Mouse (Mus musculus) pancreas, adult 10 weeks (tissue): Measurements from ENCODE around the gene Arhgef10l. TPM values are rescaled to one million over a fixed set of nuclear protein-coding genes. Genes with fewer than 3 reads are reported as not detected.

Experiments used
- polyA plus RNA-seq: library from polyadenylated mRNA; stranded (reverse); fragments of 350-450 nt; fragmentation: Illumina TruSeq; extraction: RNeasy Lipid Tissue Mini Kit (QIAGEN cat#74804); gene quantifications from one replicate; pipeline ENCODE4 v1.2.3, GENCODE M21; 2015; ENCODE audit warnings: low read depth, low replicate concordance; ENCODE audit not compliant: insufficient read depth

Arhgef10l gene
- 9.0 TPM for polyA plus RNA-seq

DNA sequence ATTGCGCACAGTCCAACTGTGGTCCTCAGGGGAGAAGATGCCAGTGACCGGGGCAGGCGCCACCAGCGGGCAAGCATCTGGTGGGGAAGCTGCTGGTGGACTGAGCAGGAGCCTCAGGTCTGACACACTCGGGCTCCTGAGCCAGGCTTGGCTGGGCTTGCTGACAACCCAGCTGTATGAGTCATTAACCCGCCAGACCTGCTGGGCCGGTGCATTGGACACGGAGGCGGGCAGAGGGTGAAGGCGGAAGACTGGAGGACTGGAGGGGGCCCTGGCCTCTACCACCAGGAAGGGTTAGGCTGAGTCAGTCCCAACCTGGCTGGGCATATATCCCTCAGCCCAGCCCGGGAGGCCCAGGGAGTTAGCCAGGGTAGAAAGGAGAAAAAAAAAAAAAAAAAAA is at the start of gene Arhgef10l:
Gene Arhgef10l, minus strand, starts transcription at position 253 of the 400 bp plus-strand sequence.

DNA sequence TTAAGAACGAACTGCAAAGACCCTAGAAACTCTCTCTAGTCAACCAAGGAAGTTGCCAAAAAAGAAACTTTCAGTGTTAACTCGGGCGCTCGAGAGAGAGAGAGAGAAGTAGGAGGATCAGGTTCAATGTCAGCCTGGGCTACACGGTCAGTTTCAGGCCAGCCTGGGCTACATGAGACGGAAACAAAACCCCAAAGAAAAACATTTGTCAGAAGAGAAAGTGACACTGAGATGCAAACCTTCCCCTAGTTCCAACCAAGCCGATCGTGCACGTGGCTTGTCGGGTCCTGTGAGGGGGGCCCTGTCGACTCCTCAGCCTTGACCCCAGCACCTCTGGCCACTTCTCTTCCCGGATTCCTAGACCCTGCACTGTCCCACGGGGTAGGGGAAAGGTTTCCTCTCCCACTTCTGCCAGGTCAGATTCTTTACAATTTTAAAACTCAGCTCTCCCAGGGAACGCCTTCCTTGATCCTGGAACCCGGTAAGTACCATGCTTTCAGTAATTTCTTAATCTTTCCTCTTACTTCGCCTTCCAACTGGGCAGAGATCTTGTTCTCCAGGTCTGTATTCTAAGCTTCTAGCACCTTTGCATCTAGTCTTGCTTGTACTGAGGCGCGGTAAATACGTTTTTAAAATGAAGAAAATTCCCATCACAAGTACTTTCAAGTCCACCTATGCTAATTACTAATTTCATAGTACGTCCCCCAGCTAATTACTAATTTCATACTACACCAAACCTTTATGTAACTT is 34.6 kb upstream of the Arhgef10l start, which contains the start of gene Rcc2:
Gene Rcc2, plus strand, starts transcription at position 273 of the 750 bp plus-strand sequence.

Other genes starting within 250 kb of the Arhgef10l start
- 16.4 TPM for gene Rcc2, start 34.5 kb upstream of the Arhgef10l start, polyA plus RNA-seq
- not detected for gene Padi6, start 76.6 kb upstream of the Arhgef10l start, polyA plus RNA-seq
- 1.5 TPM for gene Padi4, start 108.2 kb upstream of the Arhgef10l start, polyA plus RNA-seq
- gene Padi3, start 144.6 kb upstream of the Arhgef10l start, polyA plus RNA-seq = not detected
- gene Padi1, start 179.8 kb upstream of the Arhgef10l start, polyA plus RNA-seq = not detected
- 3.6 TPM for gene Padi2, start 240.3 kb upstream of the Arhgef10l start, polyA plus RNA-seq